Mouse (Mus musculus): Measurements from ENCODE around the gene Rnd1.

The Rnd1 gene

DNA sequence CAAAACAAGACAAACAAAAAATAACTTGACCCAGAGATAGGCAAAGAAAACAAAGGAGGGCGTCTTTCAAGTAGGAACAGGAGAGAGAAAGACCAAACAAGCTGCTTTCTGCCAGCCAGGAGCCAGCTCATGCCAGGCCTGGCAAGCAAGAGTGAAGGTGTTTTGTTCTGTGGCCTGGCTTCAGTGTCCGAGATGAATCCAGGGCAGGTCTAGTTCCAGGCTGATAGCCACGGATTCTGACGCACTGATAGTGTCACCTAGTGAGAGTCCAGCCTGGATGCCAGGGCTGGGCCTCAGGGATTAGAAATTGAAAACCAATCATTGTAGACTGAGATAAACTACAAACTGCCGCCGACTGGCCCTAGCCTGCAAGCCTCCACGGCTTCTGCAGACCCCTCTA lies 716 bp upstream of the Rnd1 start:
- no peak for DNase-seq (ENCODE audit: low read depth, low spot score)

DNA sequence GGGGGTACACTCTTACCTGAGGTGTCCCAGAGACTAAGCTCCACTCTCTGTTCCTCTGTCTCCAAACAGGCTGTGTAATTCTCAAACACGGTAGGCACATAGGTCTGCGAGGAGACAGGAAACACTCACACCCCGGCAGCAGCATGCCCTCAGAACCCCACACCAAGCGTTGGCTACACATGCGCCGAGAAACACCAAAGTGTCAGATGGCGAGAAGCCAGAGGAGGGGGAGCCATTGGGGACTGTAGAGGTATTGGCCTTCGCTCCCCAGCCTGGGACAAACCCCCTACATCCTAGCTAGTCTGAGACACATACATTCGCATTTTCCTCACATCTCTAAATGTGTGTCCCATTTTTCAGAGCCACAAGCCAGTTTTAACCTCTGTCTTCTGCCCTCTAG lies 790 bp downstream of the Rnd1 start:
- no peak for DNase-seq (ENCODE audit: low read depth, low spot score)

DNA sequence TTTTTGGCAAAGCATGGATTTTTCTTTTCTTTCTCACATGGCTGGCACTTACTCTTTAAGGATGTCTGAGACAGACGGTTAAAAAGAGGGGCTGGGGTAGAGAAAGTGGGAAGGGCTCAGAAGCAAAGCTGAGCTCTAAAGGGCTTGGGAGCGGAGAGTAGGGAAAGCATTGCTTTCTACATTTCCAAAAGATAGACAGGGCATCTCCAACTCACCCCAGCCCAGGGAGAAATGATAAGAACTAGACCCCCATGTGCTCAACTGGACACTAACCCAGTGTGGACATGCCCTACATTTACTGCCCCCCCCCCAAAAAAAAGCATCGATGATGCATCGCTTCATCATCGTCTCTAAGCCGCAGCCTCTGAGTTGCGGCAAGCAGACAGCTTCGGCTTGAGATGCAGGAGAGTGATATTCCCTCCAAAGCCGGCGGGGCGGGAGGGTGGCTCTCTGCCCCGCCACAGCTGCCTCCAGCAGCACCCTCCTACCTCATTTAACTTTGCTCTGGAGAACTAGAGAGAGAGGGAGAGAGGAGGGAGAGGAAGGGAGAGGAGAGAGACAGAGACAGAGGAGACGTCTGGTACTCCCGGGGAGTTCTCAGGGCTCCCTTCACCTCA lies 1.5 kb downstream of the Rnd1 start:
- no peak for DNase-seq (ENCODE audit: low read depth, low spot score)

DNA sequence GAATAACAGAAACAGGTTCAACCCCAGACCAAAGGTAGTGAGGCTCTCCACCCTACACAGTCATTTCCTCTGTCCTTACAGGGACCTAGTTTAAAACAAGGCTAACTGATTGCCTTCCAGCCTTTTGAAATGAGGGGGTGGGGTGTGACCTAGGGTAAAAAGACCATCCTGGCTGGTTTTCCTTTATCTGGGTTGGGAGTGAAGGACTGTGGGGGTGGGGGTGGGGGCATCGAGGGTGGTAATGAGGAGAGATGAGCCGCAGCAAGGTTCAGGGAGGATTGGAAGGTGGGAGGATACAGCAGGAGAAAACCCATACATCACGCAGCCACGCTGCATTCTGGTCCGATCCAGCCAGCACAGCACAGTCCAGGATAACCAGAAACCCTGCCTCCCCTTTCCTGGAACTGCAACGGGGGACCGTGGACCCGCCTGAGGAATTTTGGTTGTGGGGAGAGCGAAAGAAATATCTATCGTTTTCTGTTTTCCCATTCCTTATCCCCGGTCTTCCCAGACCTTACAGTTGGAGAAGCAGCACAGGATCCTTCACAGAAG lies 2.2 kb downstream of the Rnd1 start:
- DNase-seq (ENCODE audit: low read depth, low spot score): peak; percentile 87

DNA sequence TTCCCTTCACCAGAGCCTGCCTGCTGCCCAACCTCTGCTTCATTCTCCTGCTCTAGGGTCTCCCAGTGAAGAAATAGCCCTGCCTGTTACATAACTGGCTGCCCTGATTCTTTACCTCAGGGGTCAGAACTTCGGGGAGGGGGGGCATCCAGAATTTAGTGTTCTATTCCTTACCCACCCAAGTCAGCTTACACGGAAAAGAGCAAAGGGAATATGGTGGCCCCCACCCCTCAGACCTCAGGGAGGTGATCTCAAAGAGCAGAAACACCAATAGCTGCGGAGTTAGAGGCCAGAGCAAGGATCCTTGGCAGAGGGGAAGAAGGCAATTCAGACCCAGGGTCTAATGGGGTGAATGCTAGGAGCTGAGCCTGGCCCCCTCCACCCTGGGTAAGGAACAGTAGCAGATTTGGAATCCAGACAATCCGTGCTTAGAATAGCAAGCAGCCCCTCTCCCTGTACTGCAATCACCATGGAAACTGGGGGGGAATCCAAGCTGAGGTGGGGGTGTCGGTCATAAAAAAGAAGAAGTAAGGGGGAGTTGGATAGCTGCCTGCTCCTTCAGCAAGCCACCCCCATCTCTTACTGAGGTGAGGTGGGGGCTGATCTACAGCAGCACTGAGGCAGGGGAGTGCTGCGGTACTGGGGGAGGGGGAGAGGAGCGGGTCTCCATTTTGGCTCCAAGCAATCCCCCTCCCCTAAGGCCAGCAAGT lies 2.8 kb downstream of the Rnd1 start:
- no peak for DNase-seq (ENCODE audit: low read depth, low spot score)

DNA sequence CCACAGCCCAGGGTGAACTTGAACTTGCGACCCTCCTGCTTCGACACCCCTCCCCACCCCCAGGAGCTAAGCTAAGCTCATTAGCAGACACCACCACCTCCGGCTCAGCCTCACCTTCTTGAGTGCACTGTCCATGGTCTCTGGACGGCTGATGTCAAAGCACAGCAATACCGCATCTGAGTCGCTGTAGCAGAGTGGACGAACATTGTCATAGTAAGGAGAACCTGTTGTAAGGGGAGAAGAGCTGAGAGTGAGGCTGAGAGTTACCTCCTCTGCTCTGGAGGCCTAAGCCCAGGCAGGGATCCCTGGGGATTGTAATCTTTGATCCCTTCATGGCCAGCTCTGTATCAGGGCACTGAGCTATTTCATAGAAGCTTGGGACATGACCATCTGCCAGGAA lies 3.5 kb downstream of the Rnd1 start:
- DNase-seq (ENCODE audit: low read depth, low spot score): no peak

DNA sequence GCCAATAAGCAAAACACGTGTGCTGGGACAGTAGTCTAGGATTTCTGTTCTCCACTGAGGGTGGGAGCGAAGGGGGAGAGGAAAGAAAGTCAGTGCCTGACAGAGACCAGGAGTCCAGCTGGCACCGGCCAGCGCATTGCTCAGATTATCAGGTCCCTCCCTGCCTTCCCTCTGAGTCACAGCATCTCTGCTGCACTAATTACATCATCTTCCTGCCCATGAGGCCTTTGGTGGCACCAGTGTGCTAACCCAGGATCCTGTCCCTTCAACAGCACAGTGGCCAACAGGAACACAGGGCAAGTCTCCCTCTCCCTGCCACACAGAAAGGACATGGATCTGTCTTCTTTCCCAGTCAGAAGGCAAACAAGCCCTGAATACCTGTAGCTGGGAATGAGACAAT lies 4.7 kb downstream of the Rnd1 start:
- no peak for DNase-seq (ENCODE audit: low read depth, low spot score)

DNA sequence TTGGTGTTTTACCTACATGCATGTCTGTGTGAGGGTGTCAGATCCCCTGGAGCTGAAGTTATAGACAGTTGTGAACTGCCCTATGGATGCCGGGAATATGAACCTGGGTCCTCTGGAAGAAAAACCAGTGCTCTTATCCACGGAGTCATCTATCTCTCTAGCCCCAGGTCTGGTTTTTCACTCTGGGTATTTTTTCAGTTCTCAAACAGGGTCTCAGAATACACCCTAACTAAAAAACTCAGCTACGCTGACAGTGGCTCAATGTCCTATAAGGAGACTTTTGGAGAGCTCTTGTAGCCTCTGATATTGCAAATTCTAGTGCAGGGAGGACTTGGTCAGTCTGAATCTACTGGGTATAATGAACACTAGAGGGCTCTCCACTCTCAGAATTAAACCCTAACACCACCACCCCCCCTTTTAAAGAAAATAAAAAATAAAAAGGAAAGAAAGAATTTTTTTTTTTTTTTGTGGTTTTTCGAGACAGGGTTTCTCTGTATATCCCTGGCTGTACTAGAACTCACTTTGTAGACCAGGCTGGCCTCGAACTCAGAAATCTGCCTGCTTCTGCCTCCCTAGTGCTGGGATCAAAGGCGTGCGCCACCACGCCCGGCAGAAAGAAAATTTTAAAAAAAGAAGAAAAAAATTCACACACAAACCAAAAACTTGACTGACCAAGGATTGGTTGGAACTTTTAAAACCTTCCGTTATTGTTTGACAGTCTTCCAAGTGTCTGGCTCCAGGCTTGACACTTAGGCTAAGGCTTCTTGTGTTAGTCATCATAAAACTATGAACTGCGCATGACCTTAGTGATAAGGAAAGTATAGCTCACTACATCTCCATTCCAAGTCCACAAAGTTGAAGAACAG lies 13.0 kb downstream of the Rnd1 start:
- no peak for DNase-seq (ENCODE audit: low read depth, low spot score)

DNA sequence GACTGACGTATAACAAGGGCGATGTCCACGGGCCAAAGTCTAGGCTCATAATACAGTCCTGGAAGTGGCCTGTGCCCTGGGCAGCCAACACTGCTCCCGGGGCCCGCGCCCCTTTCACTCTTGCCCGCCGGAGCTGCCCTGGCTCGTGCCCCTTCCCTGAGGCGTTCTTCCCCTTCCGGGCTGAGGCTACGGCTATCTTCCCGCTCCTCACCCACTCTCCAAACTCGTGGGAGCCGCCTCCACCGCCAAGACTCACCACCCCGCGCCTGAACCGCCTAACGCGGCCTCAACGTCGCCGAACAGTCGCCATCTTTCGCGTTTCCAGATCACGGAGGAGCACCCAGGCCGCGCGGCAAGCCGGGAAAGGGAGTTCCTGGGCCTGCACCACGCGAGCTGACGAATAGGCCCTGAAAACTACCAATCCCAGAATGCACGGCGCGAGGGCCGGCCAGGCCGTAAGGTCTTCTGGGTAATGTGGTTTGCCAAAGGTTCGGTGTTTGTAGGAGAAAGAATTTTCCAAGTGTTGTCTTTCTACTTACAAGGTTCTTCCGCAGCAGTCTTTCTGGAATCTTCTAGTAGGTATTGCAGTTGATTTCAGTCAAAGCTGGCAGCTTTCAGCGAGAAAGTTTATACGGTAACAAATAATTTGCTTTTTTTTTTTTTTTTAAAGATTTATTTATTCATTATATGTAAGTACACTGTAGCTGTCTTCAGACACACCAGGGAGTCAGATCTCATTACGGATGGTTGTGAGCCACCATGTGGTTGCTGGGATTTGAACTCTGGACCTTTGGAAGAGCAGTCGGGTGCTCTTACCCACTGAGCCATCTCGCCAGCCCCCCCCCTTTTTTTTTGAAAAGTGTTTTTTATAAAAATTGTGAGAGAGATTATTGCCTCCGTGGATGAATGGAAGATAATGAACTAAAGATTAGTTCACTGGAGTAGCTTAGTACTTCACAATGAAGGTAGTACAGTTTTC lies 14.4 kb downstream of the Rnd1 start, which contains the start of gene Ddx23:
Ddx23 (minus strand) TSS at position 328 of the 979 bp plus-strand sequence.
- DNase-seq (ENCODE audit: low read depth, low spot score): peak; percentile 96

DNA sequence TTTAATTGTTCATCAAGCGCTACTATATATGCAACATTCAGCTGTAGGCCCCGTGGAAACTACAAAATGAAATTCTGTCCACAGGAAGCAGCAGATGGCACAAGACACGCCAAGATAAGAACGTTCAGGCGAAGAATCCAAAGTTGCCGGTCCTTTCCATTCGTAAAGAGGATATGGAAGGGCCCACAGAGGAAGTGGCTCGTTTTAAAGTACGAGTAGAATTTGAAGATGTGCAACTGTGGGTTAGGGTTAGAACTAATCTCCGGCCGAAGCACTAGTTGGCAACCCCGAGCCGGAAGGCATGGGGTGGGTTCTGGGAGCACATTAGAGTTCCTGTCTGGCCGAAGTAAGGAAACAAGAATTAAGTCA lies 15.1 kb downstream of the Rnd1 start:
- DNase-seq (ENCODE audit: low read depth, low spot score): no peak

DNA sequence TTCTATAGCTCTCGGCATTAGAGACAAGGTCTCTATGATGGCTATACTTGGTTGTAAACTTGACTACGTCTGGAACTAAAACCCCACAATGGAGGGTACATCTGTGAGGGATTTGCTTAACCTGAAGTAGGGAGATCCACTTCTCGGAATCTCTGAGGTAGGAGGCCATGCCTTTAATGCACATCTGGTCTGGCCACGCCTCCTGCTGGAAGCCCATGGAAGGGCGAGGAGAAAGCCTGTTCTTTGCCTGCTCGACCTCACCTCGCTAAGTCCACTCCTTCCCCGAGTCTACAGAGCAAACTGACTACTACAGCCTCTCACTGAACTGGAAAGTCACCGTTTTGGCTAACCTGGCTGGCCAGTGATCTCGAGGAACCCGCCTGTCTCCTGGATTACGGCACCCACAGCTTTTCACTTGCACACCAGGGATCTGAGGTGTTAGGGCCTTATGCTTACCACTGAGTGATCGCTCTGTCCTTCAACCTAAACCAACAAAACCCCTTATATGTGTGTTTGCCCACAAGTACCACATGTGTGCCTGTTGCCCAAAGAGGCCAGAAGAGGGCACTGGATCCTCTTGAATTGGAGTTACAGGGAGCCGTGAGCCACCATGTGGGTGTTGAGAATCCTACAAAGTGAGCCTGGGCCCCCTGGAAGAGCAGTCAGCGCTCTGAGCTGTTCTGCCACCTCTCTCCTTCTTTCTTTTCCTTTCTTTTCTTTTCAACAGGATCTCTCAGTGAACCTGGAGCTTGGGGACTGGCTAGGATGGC lies 20.1 kb downstream of the Rnd1 start:
- DNase-seq (ENCODE audit: low read depth, low spot score): peak; percentile 67

DNA sequence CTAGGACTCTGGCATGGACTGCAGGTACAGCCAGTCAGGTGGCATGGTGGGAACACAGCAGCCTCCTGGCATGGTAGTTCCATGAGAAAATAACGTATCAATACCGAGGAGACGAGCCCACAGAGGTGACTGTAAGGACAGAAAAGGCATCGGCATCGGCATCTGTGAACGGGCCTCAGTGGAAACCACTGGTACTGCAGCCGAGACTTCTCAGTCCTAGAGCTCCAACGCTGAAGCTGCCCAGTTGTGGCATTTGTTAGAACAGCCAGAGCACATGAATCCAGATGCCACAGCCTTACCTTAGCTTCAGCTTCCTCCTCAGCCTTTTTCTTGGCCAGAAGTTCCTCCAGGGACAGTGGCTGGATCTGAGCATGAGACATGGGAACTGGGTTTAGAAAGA lies 25.1 kb downstream of the Rnd1 start:
- DNase-seq (ENCODE audit: low read depth, low spot score): no peak

DNA sequence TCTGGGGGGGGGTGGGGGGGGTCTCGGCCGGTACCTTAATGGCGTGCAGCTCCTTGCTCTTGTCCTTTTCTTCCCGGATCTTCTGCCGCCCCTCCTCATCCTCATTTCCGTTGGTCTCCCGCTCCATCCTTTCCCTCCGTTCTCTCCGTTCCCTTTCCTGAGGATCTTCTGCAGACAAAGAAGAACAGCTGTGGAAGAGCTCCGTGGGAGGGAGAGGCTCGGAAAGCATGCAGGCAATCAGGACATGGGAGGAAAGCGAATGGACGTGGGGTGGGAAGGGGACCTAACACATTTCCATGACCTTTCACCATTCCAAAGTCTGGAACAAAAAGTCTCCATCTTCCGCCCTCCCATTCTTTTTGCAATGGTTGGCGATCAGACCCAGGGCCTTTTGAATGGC lies 25.8 kb downstream of the Rnd1 start:
- no peak for DNase-seq (ENCODE audit: low read depth, low spot score)

DNA sequence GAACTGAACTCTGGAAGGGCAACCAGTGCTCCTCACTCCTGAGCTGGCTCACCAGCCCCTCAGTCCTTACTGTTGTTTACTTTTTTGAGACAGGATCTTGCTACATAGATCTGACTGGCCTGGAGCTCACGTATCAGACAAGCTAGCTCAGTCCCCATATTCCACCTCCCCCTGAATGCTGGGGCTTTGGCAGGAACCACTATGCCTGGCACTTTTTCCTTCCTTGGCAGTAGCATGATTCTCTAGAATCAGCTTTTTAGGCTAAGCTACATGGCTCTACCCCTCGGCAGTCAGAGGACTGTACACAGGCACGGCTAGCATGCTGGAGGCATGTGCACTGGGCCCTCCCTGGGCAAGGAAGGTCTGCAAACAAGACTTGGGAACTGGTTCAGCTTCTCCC lies 29.2 kb downstream of the Rnd1 start:
- no peak for DNase-seq (ENCODE audit: low read depth, low spot score)

DNA sequence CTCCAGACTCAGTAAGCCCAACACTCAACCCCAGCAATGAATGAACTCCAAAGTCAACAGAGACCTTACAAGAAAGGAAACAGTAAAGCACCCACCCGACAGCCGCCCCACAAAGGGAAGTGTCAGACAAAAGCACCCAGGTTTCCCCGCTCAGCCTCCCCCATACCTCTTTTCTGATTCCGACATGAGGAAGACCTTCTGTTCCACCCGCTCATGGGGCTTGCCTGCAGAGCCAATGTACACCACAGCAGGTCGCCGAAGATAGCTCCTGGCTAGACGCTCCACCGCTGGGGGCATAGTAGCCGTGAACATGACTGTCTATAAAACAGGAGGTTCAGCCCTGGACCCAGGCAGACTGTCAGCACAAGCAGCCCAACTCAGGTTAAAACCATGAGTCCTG lies 30.0 kb downstream of the Rnd1 start:
- DNase-seq (ENCODE audit: low read depth, low spot score): no peak

DNA sequence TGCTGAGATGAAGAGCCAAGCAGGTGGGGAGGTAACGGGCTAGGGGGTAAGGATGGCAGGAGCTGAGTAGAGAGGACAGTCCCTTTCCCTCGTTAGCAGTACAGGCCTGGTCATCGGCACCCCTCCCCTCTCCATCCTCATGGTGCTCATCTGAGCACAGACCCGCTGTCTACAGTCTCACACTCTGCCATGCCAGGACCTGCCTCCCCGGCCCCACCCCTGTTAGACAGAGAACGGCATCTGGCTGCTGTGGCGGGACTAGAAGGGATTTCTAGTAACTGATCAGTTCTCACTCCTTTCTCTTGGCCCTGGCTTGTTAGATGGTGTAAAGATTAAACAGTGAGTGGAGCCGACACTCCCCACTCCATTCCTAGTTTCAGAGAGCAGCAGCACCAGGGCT lies 30.5 kb downstream of the Rnd1 start:
- DNase-seq (ENCODE audit: low read depth, low spot score): no peak

DNA sequence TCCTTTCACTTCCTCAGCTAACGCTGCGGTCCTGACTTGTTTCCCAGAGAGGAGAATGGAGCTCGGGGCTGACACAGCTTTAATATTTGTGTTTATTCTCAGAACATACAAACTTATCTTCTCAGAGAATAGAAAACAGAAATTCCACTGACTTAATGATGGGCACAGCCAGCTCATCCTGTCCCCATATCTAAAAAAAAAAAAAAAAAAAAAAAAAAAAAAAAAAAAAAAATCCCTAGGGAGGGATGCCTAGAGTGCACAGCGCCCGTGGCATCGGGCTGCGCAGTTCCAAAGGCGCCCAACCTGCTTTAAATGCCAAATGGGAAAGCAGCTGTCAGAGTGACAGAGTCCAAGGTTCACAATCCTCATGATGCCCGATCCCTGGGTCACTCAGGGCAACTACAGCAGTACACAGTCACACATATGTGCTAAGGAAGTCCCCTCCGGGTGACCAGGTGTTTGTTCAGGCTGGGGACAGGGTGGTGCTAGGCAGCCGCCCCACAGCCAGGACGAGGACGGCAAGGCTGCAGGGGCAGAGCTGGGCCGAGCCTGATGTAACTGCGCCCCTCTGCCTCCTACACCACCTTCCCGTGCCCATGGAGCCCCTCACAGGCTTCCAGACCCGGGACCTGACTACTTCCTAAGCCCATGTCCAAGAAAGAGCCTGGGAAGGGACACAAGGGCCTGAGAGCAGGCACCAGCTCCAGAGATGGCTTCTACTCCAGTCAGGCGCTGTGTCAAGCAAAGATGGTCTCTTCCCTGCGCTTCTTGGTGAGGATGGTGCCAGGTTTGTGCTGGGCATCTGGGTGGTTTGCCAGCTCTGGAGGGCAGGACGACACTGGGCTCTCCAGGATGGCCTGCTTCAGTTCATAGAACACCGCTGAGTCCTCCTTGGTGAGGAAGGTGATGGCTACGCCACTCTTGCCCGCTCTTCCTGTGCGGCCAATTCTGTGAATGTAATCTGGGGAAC lies 31.9 kb downstream of the Rnd1 start:
- no peak for DNase-seq (ENCODE audit: low read depth, low spot score)

DNA sequence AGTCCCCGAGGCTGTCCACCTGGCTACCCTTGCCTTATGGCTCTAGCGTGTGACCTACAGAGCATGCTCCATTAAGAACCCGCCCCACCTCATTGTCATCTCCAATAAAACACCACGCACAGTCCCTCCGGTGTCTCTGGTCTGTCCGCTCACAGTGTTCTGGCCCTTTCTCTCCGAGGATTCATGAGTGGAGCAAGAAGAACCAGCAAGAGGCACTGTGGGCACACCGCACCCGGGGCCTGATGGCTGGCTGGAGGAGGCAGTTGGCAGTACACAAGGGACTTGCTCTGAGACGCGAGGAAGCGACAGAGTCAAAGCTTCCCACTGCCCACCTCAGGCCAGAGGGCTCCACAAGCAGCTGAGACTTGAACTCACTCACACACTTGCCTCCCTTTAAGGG lies 32.9 kb downstream of the Rnd1 start:
- no peak for DNase-seq (ENCODE audit: low read depth, low spot score)

DNA sequence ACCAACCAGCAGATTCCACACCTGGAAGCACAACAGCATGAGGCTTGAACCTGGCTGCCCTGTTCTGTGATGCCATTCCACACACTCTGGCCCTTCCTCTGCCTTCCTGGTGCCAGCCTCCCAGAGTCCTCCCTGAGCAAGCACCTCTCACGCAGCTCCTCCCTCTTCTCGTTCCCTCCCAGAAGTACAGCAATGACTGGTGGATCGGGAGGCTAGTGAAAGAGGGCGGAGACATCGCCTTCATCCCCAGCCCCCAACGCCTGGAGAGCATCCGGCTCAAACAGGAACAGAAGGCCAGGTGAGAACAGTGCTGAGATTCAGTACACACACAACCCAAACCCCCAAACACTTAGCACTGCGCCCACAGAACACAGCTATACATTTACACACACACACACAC lies 37.1 kb downstream of the Rnd1 start:
- DNase-seq (ENCODE audit: low read depth, low spot score): peak; percentile 88

Measured in ES-CJ7 (cell line).